Mouse (Mus musculus) neural tube, embryonic 11.5 days (tissue): ENCODE data around the gene Cdh23. TPM values are rescaled to one million over a fixed set of nuclear protein-coding genes. Genes with fewer than 3 reads are reported as not detected.

ENCODE experiments used
- ATAC-seq: fragments of 200-750 bp; cut with Nextera tagmentation; 2 replicates; pipeline ENCODE4 v1.8.0; 2017; ENCODE audit warnings: moderate number of reproducible peaks, mild to moderate bottlenecking, moderate TSS enrichment, moderate library complexity; ENCODE audit not compliant: insufficient read depth, low FRiP score, low TSS enrichment
- DNase-seq: peaks from one replicate; pipeline ENCODE4 v3.0.0-alpha.2; 2015; ENCODE audit warnings: low spot score
- H3K27ac ChIP-seq: fragments of 300-500 bp; sonication (generic); 2 replicates; pipeline ENCODE4 v1.5.1; 2014; ENCODE audit warnings: low read depth, mild to moderate bottlenecking, low read length
- H3K27me3 ChIP-seq: fragments of 300-500 bp; sonication (generic); 2 replicates; pipeline ENCODE4 v1.6.1; 2014; ENCODE audit warnings: mild to moderate bottlenecking, low read length, mixed read lengths; ENCODE audit not compliant: control insufficient read depth, insufficient read depth
- H3K36me3 ChIP-seq: fragments of 300-500 bp; sonication (generic); 2 replicates; pipeline ENCODE4 v1.6.1; 2014; ENCODE audit warnings: mild to moderate bottlenecking, low read length, moderate library complexity, mixed read lengths; ENCODE audit not compliant: control insufficient read depth, insufficient read depth
- H3K4me1 ChIP-seq: fragments of 300-500 bp; sonication (generic); 2 replicates; pipeline ENCODE4 v1.6.1; 2014; ENCODE audit warnings: low read length, mixed read lengths; ENCODE audit not compliant: control insufficient read depth, insufficient read depth
- H3K4me2 ChIP-seq: fragments of 300-500 bp; sonication (generic); 2 replicates; pipeline ENCODE4 v1.6.1; 2014; ENCODE audit warnings: low read depth, mild to moderate bottlenecking, moderate library complexity
- H3K4me3 ChIP-seq: fragments of 300-500 bp; sonication (generic); 2 replicates; pipeline ENCODE4 v1.5.1; 2014; ENCODE audit warnings: low read depth, low read length
- H3K9ac ChIP-seq: fragments of 300-500 bp; sonication (generic); 2 replicates; pipeline ENCODE4 v1.6.1; 2014; ENCODE audit warnings: mild to moderate bottlenecking, low read length
- H3K9me3 ChIP-seq: fragments of 300-500 bp; sonication (generic); 2 replicates; pipeline ENCODE4 v1.6.1; 2016; ENCODE audit warnings: low read length; ENCODE audit not compliant: control insufficient read depth
- WGBS: fragments of 180-500 bp; shearing (Covaris S2); extraction: QIAGEN DNeasy Blood & Tissue Kit; methylation state at CpG from one replicate; pipeline ENCODE4 v1.1.7; 2014; 5-methylcytosine and 5-hydroxymethylcytosine counted together
- polyA plus RNA-seq: library from polyadenylated mRNA; unstranded; fragments of >200 nt; fragmentation: Nextera tagmentation; extraction: Ambion mirVana; gene quantifications from 2 replicates; pipeline ENCODE4 v1.2.1, GENCODE M21; 2014

Cdh23 gene
- polyA plus RNA-seq, 1 experiment from 2014 or later: 0.50 TPM

DNA sequence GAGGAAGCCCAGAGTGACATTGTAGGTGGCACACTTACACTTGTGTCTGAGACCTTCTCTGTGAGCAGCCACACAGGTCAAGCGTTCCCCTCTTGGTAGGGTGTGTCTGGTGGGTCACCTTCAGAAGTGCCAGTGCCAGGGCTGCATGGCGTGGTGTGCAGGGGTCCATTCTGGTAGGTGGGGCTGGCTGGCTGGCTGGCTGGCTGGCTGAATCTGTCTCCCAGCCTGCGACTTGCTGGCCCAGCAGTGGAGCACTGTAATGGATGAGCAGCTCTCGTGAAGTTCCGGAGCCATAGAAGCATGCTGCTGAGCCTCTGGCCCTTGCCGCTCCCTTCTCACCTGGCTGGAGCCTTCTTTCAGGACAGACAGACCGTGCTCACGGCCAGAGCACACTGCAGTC is 411.1 kb downstream of the Cdh23 start:
- 65% methylated on average over 8 of the region's 8 CpGs for WGBS
- Histone ChIP-seq H3K4me1 (peaks cover 33% of the 10 kb centered on the region), H3K36me3 (no peaks in the 10 kb centered on the region), H3K9ac (0 out of 2 replicates have a peak overlapping the region, but pooled peaks have one; percentile 5), H3K4me2 (peak overlapping the region; percentile 27), H3K4me3 (no peak overlapping the region), H3K9me3 (no peaks in the 10 kb centered on the region), H3K27me3 (no peaks in the 10 kb centered on the region), H3K27ac (peak overlapping the region; percentile 42)
- ATAC-seq (peak; percentile 45; the same call in 1 of the 2 replicates), DNase-seq (no peak)

DNA sequence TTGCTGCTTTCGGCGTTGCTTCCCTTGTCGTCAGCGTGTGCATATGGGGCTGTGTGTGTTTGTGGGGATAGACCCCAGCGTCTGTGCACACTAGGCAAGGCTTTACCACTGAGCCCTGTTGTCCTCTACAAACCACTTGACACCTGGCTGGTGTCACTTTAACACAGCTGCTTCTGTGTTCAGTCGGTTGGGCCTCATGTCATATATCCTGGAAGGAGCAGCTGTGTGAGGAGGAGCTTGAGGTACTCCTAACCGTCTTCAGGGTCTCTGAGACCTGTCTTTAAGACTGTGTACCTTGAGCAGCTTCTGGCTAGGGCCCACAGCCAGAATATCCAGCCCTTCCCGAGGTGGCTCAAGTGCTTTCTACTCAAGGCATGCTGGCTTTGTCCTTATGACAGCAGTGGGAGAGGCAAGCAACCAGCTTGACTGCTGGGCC is 411.6 kb downstream of the Cdh23 start:
- DNase-seq (no peak), ATAC-seq (no peak)
- Histone ChIP-seq H3K9me3 (no peaks in the 10 kb centered on the region), H3K27ac (peak overlapping the region; percentile 42; the same call in 1 of the 2 replicates), H3K4me1 (peaks cover 36% of the 10 kb centered on the region), H3K4me2 (peak overlapping the region; percentile 27), H3K4me3 (no peak overlapping the region), H3K9ac (no peak overlapping the region), H3K27me3 (no peaks in the 10 kb centered on the region), H3K36me3 (no peaks in the 10 kb centered on the region)
- 43% methylated on average over 8 of the region's 8 CpGs for WGBS

DNA sequence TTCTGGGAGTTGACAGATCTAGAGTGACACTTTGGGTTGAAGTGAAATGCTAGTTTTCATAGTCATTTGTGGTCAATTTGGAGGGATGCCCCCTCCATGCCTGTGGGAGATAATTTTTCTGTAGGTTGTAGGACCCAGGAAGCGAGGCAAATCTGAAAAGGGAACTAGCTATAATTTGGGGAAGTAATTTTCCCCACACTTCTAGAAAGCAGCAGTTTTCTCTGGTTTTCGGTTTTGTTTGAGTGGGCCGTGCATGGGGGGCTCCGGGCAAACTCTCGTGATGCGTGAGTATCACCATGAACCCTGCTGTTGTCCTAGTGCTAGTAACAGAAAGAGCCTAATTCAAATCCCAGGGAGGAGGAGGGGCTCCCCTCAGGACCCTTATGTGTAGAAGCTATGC is 412.0 kb downstream of the Cdh23 start:
- no peak overlapping the region for H3K4me3 ChIP-seq
- H3K27me3 ChIP-seq: no peaks in the 10 kb centered on the region
- H3K36me3 ChIP-seq: no peaks in the 10 kb centered on the region
- no peak for ATAC-seq
- H3K4me2 ChIP-seq: no peak overlapping the region
- 72% methylated on average over 6 of the region's 6 CpGs for WGBS
- H3K9me3 ChIP-seq: no peaks in the 10 kb centered on the region
- H3K27ac ChIP-seq: no peak overlapping the region
- H3K9ac ChIP-seq: no peak overlapping the region
- no peak for DNase-seq
- H3K4me1 ChIP-seq: peaks cover 39% of the 10 kb centered on the region

DNA sequence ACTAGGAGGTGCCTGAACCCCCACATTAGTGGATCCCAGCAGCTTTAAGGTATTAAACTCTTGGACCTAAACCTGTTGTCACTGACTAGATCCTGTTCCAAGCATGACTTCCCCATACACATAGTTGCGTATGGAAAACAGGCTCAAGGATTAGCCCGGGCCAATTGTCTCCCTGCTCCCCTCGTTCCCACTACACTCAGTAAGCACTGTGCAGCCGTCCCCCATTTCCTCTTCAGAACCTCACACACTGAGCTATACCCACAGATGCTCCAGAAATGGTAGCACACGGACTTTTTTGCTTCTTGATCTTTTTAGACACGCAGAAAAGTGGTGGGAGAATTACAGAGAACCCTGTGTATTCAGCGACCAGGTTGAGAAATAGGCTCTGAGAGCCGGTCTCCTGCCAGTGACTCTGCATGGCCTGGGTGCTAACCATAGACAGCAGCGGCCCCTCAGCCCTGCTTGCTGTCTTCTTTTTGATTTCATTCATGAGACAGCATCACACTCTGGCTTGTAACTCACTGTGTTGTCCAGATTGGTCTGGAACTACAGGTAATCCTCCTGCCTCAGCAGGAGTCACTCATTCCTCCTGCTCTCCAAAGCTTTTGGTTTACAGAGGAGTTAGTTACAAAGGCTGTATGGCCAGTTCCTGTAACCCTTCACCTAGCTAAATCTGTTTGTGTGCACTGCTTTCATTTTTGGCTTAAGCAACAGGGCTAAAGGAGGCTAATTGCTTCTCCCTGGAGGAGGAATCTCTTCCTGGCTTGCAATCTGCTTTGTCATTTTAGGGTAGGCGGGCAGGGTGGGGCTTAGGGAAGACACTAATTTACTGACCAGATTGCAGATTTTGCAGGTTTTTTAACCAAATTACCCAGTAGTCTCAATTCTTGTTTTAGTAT is 413.9 kb downstream of the Cdh23 start:
- DNase-seq: no peak
- WGBS: 87% methylated on average over 10 of the region's 10 CpGs

DNA sequence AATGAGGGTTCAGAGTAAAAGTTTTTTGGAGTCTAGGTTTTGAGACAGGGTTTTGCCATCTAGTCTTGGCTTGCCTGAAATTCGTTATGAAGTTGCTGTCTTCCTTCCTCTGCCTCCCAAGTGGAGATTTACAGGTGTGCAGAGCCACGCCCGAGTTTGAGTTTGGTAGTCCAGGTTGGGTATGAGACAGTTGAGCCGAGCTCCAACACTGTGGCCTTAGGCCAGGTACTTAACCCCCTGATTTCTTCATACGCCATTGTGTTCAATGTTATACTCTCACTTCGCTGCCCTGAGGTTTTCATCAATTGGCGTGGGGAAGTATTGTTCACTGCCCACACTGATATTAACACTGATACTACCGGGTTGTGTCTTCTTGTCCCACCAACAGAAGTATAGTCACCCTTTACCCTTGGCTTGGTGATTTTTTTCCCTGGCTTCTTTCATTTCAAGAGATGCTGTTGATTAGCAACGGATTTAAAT is 414.7 kb downstream of the Cdh23 start:
- Histone ChIP-seq H3K36me3 (no peaks in the 10 kb centered on the region), H3K9ac (no peak overlapping the region), H3K4me1 (peaks cover 49% of the 10 kb centered on the region), H3K27ac (no peak overlapping the region), H3K9me3 (no peaks in the 10 kb centered on the region), H3K4me3 (no peak overlapping the region), H3K4me2 (no peak overlapping the region), H3K27me3 (no peaks in the 10 kb centered on the region)
- ATAC-seq (no peak), DNase-seq (no peak)
- WGBS: 91% methylated on average over 9 of the region's 9 CpGs

More for the DNA sequence above, 413.9 kb downstream of the Cdh23 start:
- Histone ChIP-seq H3K36me3 (no peaks in the 10 kb centered on the region), H3K9ac (no peak overlapping the region), H3K27ac (no peak overlapping the region), H3K9me3 (no peaks in the 10 kb centered on the region), H3K4me1 (peaks cover 49% of the 10 kb centered on the region), H3K4me3 (no peak overlapping the region), H3K4me2 (no peak overlapping the region), H3K27me3 (no peaks in the 10 kb centered on the region)
- ATAC-seq: no peak

DNA sequence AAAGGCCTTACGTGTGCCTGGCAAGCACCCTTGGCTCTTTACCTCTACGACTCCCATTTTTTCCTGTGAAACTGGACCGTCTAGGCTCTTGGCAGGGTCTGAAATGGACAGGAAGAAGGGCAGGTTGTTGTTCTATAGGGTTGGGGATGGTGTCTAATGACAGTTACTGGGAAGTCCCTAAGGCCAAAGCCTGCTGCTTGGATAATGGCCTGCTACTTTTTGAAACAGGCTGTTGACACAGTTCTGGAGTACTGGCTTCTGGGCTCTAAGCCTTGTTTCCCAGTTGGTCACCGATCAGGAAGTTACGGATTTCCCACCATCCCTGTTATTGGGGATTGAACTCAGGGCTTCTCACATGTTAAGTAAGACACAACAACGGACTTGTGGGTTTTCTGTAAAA is 415.9 kb downstream of the Cdh23 start:
- no peak overlapping the region for H3K4me2 ChIP-seq
- no peaks in the 10 kb centered on the region for H3K9me3 ChIP-seq
- H3K36me3 ChIP-seq: no peaks in the 10 kb centered on the region
- no peak overlapping the region for H3K9ac ChIP-seq
- 89% methylated on average over 6 of the region's 6 CpGs for WGBS
- DNase-seq: no peak
- H3K4me1 ChIP-seq: peaks cover 38% of the 10 kb centered on the region
- no peak overlapping the region for H3K27ac ChIP-seq
- no peak overlapping the region for H3K4me3 ChIP-seq
- ATAC-seq: no peak
- no peaks in the 10 kb centered on the region for H3K27me3 ChIP-seq

DNA sequence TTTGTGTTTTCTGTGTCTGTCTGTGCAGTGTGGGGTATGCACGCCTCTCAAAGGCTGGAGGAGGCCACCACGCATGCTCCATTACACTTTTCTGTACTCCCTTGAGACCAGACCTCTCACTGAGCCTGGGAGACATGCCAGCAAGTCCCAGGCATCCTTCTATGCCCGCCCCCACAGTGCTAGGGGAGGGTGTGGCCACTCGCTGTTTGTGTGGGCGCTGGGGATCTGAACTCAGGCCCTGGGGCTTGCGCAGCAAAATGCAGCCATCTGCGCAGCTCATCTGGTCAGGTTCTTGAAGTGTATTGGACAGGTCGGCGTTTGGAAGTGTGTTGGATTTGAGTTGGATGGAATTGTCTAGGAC is 416.4 kb downstream of the Cdh23 start:
- Histone ChIP-seq H3K27me3 (no peaks in the 10 kb centered on the region), H3K9ac (no peak overlapping the region), H3K4me2 (no peak overlapping the region; the same call in 1 of the 2 replicates), H3K4me1 (peaks cover 34% of the 10 kb centered on the region), H3K36me3 (no peaks in the 10 kb centered on the region), H3K9me3 (no peaks in the 10 kb centered on the region), H3K27ac (no peak overlapping the region), H3K4me3 (no peak overlapping the region)
- 91% methylated on average over 9 of the region's 9 CpGs for WGBS
- ATAC-seq (no peak), DNase-seq (no peak)

DNA sequence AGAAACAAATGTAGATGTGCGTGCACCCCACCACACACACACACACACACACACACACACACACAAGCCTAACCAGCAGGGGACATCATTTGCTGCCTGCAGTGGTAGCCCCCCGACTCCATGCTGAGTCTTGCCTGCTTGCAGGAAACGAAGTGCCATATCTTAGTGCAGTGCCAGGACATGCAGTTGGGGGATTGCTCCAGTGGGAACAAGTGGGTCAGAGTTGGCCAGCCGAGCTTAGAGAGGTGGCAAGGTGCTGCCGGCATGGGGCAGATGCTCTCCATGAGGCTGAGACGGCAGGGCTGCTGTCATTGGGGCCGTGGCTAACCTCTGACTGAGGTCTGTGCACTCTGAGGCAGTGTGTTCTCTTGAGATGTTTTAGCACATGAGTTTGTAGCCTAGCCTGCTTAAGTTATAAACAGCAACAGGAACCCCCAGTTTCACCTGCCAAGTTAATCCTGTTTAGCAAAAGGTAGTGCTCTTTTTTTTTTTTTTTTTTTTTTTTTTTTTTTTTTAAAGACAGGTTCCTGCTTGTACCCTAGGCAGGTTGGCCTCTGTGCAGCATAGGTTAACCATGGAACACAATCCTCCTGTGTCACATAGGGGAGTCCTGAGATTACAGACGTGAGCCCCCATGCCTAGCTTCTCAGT is 416.9 kb downstream of the Cdh23 start:
- H3K4me3 ChIP-seq: no peak overlapping the region

More for the DNA sequence above, 416.9 kb downstream of the Cdh23 start:
- no peak overlapping the region; the same call in 1 of the 2 replicates for H3K9ac ChIP-seq
- DNase-seq (no peak), ATAC-seq (no peak)
- no peaks in the 10 kb centered on the region for H3K9me3 ChIP-seq
- peaks cover 29% of the 10 kb centered on the region for H3K4me1 ChIP-seq
- H3K27ac ChIP-seq: no peak overlapping the region
- H3K4me2 ChIP-seq: peak overlapping the region; percentile 95
- WGBS: 77% methylated on average over 8 of the region's 8 CpGs
- H3K27me3 ChIP-seq: no peaks in the 10 kb centered on the region
- H3K36me3 ChIP-seq: no peaks in the 10 kb centered on the region
